8 mouse cellular contexts compared by ENCODE assay signal in genomic region chr19:5023621-5024479, GRCm38 (mm10). TPM values are rescaled to one million over a fixed set of nuclear protein-coding genes. Genes with fewer than 3 reads are reported as not detected.
DNase-seq lines count a peak whose midpoint lies in the region; ATAC-seq and TF ChIP-seq lines count a peak whose summit lies in the region.

Gene Slc29a2, plus strand, starts transcription at chr19:5023860.

- H3K4me1 ChIP-seq in bone marrow macrophage, adult 2 months (ENCODE audit: control insufficient read depth, insufficient read depth, low read length), result peaks cover 7% of the 10 kb centered on the region
- H3K4me1 ChIP-seq in embryonic fibroblast, embryonic 13.5 days (ENCODE audit: control insufficient read depth, insufficient read depth, low read length), result peaks cover 9% of the 10 kb centered on the region; the same call in 1 of the 2 replicates
- 0 out of 2 replicates have a peak, but pooled peaks cover 2% of the 10 kb centered on the region for H3K4me1 ChIP-seq in heart, embryonic 11.5 days (ENCODE audit: control insufficient read depth, insufficient read depth, low read length)
- H3K4me1 ChIP-seq in kidney, embryonic 16.5 days (ENCODE audit: insufficient read depth, low read length), result peaks cover 7% of the 10 kb centered on the region; the same call in 1 of the 2 replicates
- H3K4me1 ChIP-seq in liver, adult 2 months (ENCODE audit: control insufficient read depth, insufficient read depth, low read length), result peaks cover 3% of the 10 kb centered on the region; the same call in 1 of the 2 replicates

- 0 out of 2 replicates have a peak, but pooled peaks cover 2% of the 10 kb centered on the region for H3K36me3 ChIP-seq in heart, embryonic 11.5 days (ENCODE audit: control insufficient read depth, insufficient read depth, low read length)
- H3K36me3 ChIP-seq in kidney, embryonic 16.5 days (ENCODE audit: insufficient read depth, low read length), result peaks cover 8% of the 10 kb centered on the region; the same call in 1 of the 2 replicates
- no peaks in the 10 kb centered on the region for H3K36me3 ChIP-seq in liver, adult 2 months (ENCODE audit: control insufficient read depth, insufficient read depth, low read length)

- H3K4me2 ChIP-seq in heart, embryonic 11.5 days, result peak within 1 kb of the TSS; percentile 79
- H3K4me2 ChIP-seq in kidney, embryonic 16.5 days (replicated peaks; ENCODE audit: low read depth, low read length), result peak within 1 kb of the TSS; percentile 97

- DNase-seq in B cell, adult 2 months, result peak; percentile 90 to 91
- peak; percentile 77 for DNase-seq in liver, adult 2 months (ENCODE audit: extremely low read depth, low read depth, low spot score)
- DNase-seq in spleen, postnatal 36 days (ENCODE audit: low spot score in 2 of 2), result peak; percentile 92 to 93

- TF ChIP-seq CTCF in bone marrow macrophage, adult 2 months (IDR thresholded peaks at IDR 0.05; ENCODE audit: low read depth, low read length), result no peak
- TF ChIP-seq CTCF in embryonic fibroblast, embryonic 13.5 days (IDR thresholded peaks at IDR 0.05; ENCODE audit: borderline replicate concordance, insufficient read depth, low read length), result no peak
- no peak for TF ChIP-seq CTCF in liver, adult 2 months (IDR thresholded peaks at IDR 0.05; ENCODE audit: low read depth, low read length)

- peak within 1 kb of the TSS; percentile 85 for H3K27ac ChIP-seq in bone marrow macrophage, adult 2 months (ENCODE audit: insufficient read depth, low read depth, low read length)
- peak within 1 kb of the TSS; percentile 27; the same call in 1 of the 2 replicates for H3K27ac ChIP-seq in embryonic fibroblast, embryonic 13.5 days (ENCODE audit: insufficient read depth, low read length)
- peak within 1 kb of the TSS; percentile 81 for H3K27ac ChIP-seq in heart, embryonic 11.5 days (ENCODE audit: low read depth, low read length)
- peak within 1 kb of the TSS; percentile 85 for H3K27ac ChIP-seq in kidney, embryonic 16.5 days (ENCODE audit: low read length)
- peak within 1 kb of the TSS; percentile 24; the same call in 1 of the 2 replicates for H3K27ac ChIP-seq in liver, adult 2 months (replicated peaks; ENCODE audit: insufficient read depth, low read depth, low read length)

- H3K9me3 ChIP-seq in heart, embryonic 11.5 days (replicated peaks; ENCODE audit: control insufficient read depth, low read length), result no peaks in the 10 kb centered on the region
- H3K9me3 ChIP-seq in kidney, embryonic 16.5 days (ENCODE audit: low read length), result no peaks in the 10 kb centered on the region

- WGBS in heart, embryonic 11.5 days (ENCODE audit: insufficient replicate concordance), result under 1% methylated on average over 62 of the region's 62 CpGs
- under 1% methylated on average over 62 of the region's 62 CpGs for WGBS in kidney, embryonic 16.5 days
- WGBS in liver, adult 2 months, result under 1% methylated on average over 62 of the region's 62 CpGs

- peak within 1 kb of the TSS; percentile 78 for H3K9ac ChIP-seq in heart, embryonic 11.5 days (ENCODE audit: low read depth, low read length)
- peak within 1 kb of the TSS; percentile 82 for H3K9ac ChIP-seq in kidney, embryonic 16.5 days (replicated peaks; ENCODE audit: low read length)
- H3K9ac ChIP-seq in liver, adult 2 months (ENCODE audit: low read depth, low read length), result peak within 1 kb of the TSS; percentile 76

- no peaks in the 10 kb centered on the region for H3K27me3 ChIP-seq in heart, embryonic 11.5 days (ENCODE audit: control insufficient read depth, insufficient read depth, low read length)
- H3K27me3 ChIP-seq in kidney, embryonic 16.5 days (ENCODE audit: insufficient read depth, low read length), result no peaks in the 10 kb centered on the region
- no peaks in the 10 kb centered on the region for H3K27me3 ChIP-seq in liver, adult 2 months (ENCODE audit: control insufficient read depth, insufficient read depth, low read length)

- TF ChIP-seq POLR2A in bone marrow macrophage, adult 2 months (IDR thresholded peaks at IDR 0.05; ENCODE audit: borderline replicate concordance, low read depth, low read length), result no peak
- TF ChIP-seq POLR2A in embryonic fibroblast, embryonic 13.5 days (IDR thresholded peaks at IDR 0.05; ENCODE audit: low read depth, low read length), result peak; percentile 97
- peak; percentile 85 for TF ChIP-seq POLR2A in liver, adult 2 months (IDR thresholded peaks at IDR 0.05; ENCODE audit: extremely low read depth, insufficient read depth, low read length)

- peak within 1 kb of the TSS; percentile 83 for H3K4me3 ChIP-seq in bone marrow macrophage, adult 2 months (ENCODE audit: insufficient read depth, low read length)
- peak within 1 kb of the TSS; percentile 69 for H3K4me3 ChIP-seq in embryonic fibroblast, embryonic 13.5 days (ENCODE audit: insufficient read depth, low read length)
- H3K4me3 ChIP-seq in heart, embryonic 11.5 days (ENCODE audit: low read depth, low read length), result peak within 1 kb of the TSS; percentile 55
- peak within 1 kb of the TSS; percentile 86 for H3K4me3 ChIP-seq in kidney, embryonic 16.5 days (ENCODE audit: low read length)
- peak within 1 kb of the TSS; percentile 80 for H3K4me3 ChIP-seq in liver, adult 2 months (ENCODE audit: insufficient read depth, low read depth, low read length)

- ATAC-seq in heart, embryonic 11.5 days (replicated peaks; ENCODE audit: insufficient number of reproducible peaks, low FRiP score, low TSS enrichment), result peak; percentile 90
- peak; percentile 97 for ATAC-seq in kidney, embryonic 16.5 days (ENCODE audit: low FRiP score, low TSS enrichment)
- peak; percentile 90 for ATAC-seq in monocyte, adult 5-6 weeks (replicated peaks; ENCODE audit: insufficient number of reproducible peaks, low FRiP score, low TSS enrichment, poor library complexity, severe bottlenecking)

- no peaks in the 10 kb centered on the region for H3K79me2 ChIP-seq in liver, adult 2 months (ENCODE audit: control insufficient read depth, insufficient read depth, low read length)

RNA-seq across cellular contexts. Expression of gene Slc29a2, which starts in this region (rescaled TPM):
- polyA plus RNA-seq in bone marrow macrophage, adult 2 months (2012; ENCODE audit: insufficient read depth, insufficient read length, missing spikeins), result 0.91 and 1.2 TPM in 2 replicates
- 6.0 and 8.0 TPM in 2 replicates for polyA plus RNA-seq in embryonic fibroblast, embryonic 13.5 days (2011; ENCODE audit: insufficient read length, low read depth, missing spikeins)
- 8.2 and 10.3 TPM in 2 replicates for polyA plus RNA-seq in heart, embryonic 11.5 days (2014; fragmentation: Nextera tagmentation; extraction: Ambion mirVana)
- 6.4 and 7.1 TPM in 2 replicates for polyA plus RNA-seq in kidney, embryonic 16.5 days (2015; fragmentation: Nextera tagmentation; extraction: Ambion mirVana)
- 0.28 and 0.34 TPM in 2 replicates for total RNA-seq in liver, adult 2 months (2014; rRNA removed)
- polyA plus RNA-seq in liver, adult 2 months (2012; rRNA removed), result 1.7 and 2.3 TPM in 2 replicates
- 0.97 TPM in 1 of 3 replicates, not detected in the others for total RNA-seq in monocyte, adult 5-6 weeks (2017)

Comparison
In these comparisons a context has a peak if more than half of its experiments do, and no peak if none do; other contexts are left out.
1. Peak in every context shown above with its lines: DNase-seq, ATAC-seq, H3K4me3 ChIP-seq and H3K27ac ChIP-seq.
2. Peak in ATAC-seq in monocyte, adult 5-6 weeks; RNA of the gene not detected or under 1 TPM.
3. H3K27ac ChIP-seq: peak in every context shown above with its lines; median percentile 85 in bone marrow macrophage, adult 2 months; 85 in kidney, embryonic 16.5 days; 81 in heart, embryonic 11.5 days; 27 in embryonic fibroblast, embryonic 13.5 days; 24 in liver, adult 2 months.